Mouse (Mus musculus): ENCODE data around the gene Rtp1. TPM values are rescaled to one million over a fixed set of nuclear protein-coding genes. Genes with fewer than 3 reads are reported as not detected.

Gene Rtp1
- polyA plus RNA-seq (2016; fragmentation: Nextera tagmentation; extraction: Ambion mirVana) = 0.06 TPM in 1 of 2 replicates, not detected in the other

GRCm38 (mm10) chr16:23428647-23429319, at the start of gene Rtp1:
Gene Rtp1 (plus strand): TSS chr16:23429133.
- no peak within 1 kb of the TSS for H3K4me3 ChIP-seq (replicated peaks)
- 86% methylated on average over 7 of the region's 7 CpGs for WGBS
- H3K4me1 ChIP-seq (replicated peaks) = no peaks in the 10 kb centered on the region
- H3K27ac ChIP-seq = no peak within 1 kb of the TSS
- no peaks in the 10 kb centered on the region for H3K36me3 ChIP-seq
- no peak within 1 kb of the TSS for H3K4me2 ChIP-seq
- H3K9me3 ChIP-seq = no peaks in the 10 kb centered on the region
- no peaks in the 10 kb centered on the region for H3K27me3 ChIP-seq
- H3K9ac ChIP-seq (replicated peaks) = no peak within 1 kb of the TSS
- no peak for ATAC-seq (ENCODE audit: insufficient number of reproducible peaks, insufficient read depth, low FRiP score, low TSS enrichment, low read depth)

DNA sequence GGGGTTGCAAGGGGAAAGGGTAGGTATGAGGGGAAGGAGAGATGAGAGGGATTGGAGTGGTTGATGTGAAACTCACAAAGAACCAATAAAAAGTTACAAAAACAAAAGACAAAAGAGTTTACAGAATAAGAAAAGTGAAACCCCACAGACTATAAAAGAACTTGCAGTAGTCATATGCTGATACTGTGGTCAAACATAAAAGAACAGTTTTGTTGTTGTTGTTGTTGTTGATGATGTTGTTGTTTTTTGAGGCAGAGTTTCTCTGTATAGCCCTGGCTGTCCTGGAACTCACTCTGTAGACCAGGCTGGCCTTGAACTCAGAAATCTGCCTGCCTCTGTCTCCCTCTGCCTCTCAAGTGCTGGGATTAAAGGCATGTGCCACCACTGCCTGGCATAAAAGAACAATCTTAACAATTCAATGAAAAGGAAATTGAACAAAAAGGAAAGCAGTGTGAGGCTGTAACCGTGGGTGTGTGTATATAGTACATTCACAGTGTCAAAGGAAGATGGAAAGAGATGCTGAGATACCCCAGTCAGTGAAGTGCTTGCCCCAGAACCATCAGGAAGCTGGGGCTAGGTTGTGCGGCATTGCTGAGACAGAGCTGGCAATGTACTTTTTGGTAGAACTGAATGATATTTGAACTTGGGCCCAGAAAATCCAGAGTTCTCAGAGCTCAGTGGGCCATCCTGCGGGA, 49.2 kb upstream of the Rtp1 start:
- no peak for ATAC-seq (ENCODE audit: insufficient number of reproducible peaks, insufficient read depth, low FRiP score, low TSS enrichment, low read depth)
- Histone ChIP-seq H3K27me3 (no peaks in the 10 kb centered on the region), H3K36me3 (no peaks in the 10 kb centered on the region), H3K9me3 (0 out of 2 replicates have a peak, but pooled peaks cover 5% of the 10 kb centered on the region), H3K4me1 (replicated peaks) (no peaks in the 10 kb centered on the region), H3K9ac (replicated peaks) (no peak overlapping the region), H3K27ac (no peak overlapping the region), H3K4me2 (no peak overlapping the region), H3K4me3 (replicated peaks) (no peak overlapping the region)
- WGBS = 82% methylated on average over 3 of the region's 3 CpGs

- no peaks in the 10 kb centered on the region for H3K27me3 ChIP-seq
- ATAC-seq (ENCODE audit: insufficient number of reproducible peaks, insufficient read depth, low FRiP score, low TSS enrichment, low read depth) = no peak
- no peak overlapping the region for H3K4me2 ChIP-seq
- peaks cover 9% of the 10 kb centered on the region; the same call in 1 of the 2 replicates for H3K9me3 ChIP-seq
- no peak overlapping the region for H3K9ac ChIP-seq (replicated peaks)
- no peaks in the 10 kb centered on the region for H3K4me1 ChIP-seq (replicated peaks)
- H3K27ac ChIP-seq = no peak overlapping the region
- no peaks in the 10 kb centered on the region for H3K36me3 ChIP-seq
- no peak overlapping the region for H3K4me3 ChIP-seq (replicated peaks)
Measured at GRCm38 (mm10) chr16:23384304-23384703, 44.6 kb upstream of the Rtp1 start.

DNA sequence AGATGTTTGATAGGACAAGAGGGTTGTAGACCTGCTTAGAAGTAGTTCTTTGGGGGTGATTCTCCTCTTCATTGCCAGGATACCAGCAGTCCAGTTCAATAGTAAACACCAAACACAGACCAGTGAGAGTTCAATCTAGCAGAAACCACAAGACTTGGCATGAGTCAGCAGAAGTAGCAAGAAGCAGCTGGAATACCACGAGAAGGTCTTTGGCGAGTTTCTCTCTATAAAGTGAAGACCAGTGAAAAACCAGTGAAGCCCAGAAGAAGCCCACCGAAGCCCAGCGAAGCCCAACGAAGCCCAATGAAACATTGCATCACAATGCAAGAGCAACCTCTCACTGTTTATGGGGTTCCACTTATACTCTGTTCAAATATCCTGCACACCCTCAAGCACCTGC, 31.0 kb upstream of the Rtp1 start:
- 92% methylated on average over 5 of the region's 5 CpGs for WGBS

GRCm38 (mm10) chr16:23401463-23401862, 27.5 kb upstream of the Rtp1 start:
- H3K9me3 ChIP-seq = no peaks in the 10 kb centered on the region
- H3K27ac ChIP-seq = 0 out of 2 replicates have a peak overlapping the region, but pooled peaks have one; percentile 4

More for the DNA sequence above, 31.0 kb upstream of the Rtp1 start:
- Histone ChIP-seq H3K27ac (no peak overlapping the region), H3K9ac (replicated peaks) (no peak overlapping the region), H3K36me3 (no peaks in the 10 kb centered on the region), H3K27me3 (no peaks in the 10 kb centered on the region), H3K4me2 (no peak overlapping the region), H3K4me1 (replicated peaks) (peaks cover 12% of the 10 kb centered on the region; the same call in 1 of the 2 replicates), H3K4me3 (replicated peaks) (no peak overlapping the region), H3K9me3 (no peaks in the 10 kb centered on the region)
- ATAC-seq (ENCODE audit: insufficient number of reproducible peaks, insufficient read depth, low FRiP score, low TSS enrichment, low read depth) = no peak

GRCm38 (mm10) chr16:23401959-23402358, 27.0 kb upstream of the Rtp1 start:
- 20% methylated on average over 3 of the region's 3 CpGs for WGBS
- ATAC-seq (ENCODE audit: insufficient number of reproducible peaks, insufficient read depth, low FRiP score, low TSS enrichment, low read depth) = peak; percentile 45; the same call in 1 of the 2 replicates
- no peak overlapping the region for H3K9ac ChIP-seq (replicated peaks)
- no peaks in the 10 kb centered on the region for H3K9me3 ChIP-seq
- H3K27me3 ChIP-seq = no peaks in the 10 kb centered on the region
- peaks cover 13% of the 10 kb centered on the region; the same call in 1 of the 2 replicates for H3K4me1 ChIP-seq (replicated peaks)
- H3K27ac ChIP-seq = 0 out of 2 replicates have a peak overlapping the region, but pooled peaks have one; percentile 4
- no peak overlapping the region for H3K4me2 ChIP-seq
- no peaks in the 10 kb centered on the region for H3K36me3 ChIP-seq
- H3K4me3 ChIP-seq (replicated peaks) = no peak overlapping the region

More at GRCm38 (mm10) chr16:23401463-23401862, 27.5 kb upstream of the Rtp1 start:
- ATAC-seq (ENCODE audit: insufficient number of reproducible peaks, insufficient read depth, low FRiP score, low TSS enrichment, low read depth) = no peak
- Histone ChIP-seq H3K4me2 (no peak overlapping the region), H3K4me3 (replicated peaks) (no peak overlapping the region), H3K36me3 (no peaks in the 10 kb centered on the region), H3K4me1 (replicated peaks) (peaks cover 13% of the 10 kb centered on the region; the same call in 1 of the 2 replicates), H3K27me3 (no peaks in the 10 kb centered on the region), H3K9ac (replicated peaks) (no peak overlapping the region)
- WGBS = 48% methylated on average over 4 of the region's 4 CpGs

- Histone ChIP-seq H3K27ac (no peak overlapping the region), H3K4me1 (replicated peaks) (peaks cover 13% of the 10 kb centered on the region; the same call in 1 of the 2 replicates), H3K9ac (replicated peaks) (no peak overlapping the region), H3K4me3 (replicated peaks) (no peak overlapping the region), H3K9me3 (no peaks in the 10 kb centered on the region), H3K4me2 (no peak overlapping the region), H3K27me3 (no peaks in the 10 kb centered on the region), H3K36me3 (no peaks in the 10 kb centered on the region)
- peak; percentile 68; the same call in 1 of the 2 replicates for ATAC-seq (ENCODE audit: insufficient number of reproducible peaks, insufficient read depth, low FRiP score, low TSS enrichment, low read depth)
- WGBS = 50% methylated on average over 8 of the region's 8 CpGs
Measured at GRCm38 (mm10) chr16:23403008-23403755, 25.8 kb upstream of the Rtp1 start.

DNA sequence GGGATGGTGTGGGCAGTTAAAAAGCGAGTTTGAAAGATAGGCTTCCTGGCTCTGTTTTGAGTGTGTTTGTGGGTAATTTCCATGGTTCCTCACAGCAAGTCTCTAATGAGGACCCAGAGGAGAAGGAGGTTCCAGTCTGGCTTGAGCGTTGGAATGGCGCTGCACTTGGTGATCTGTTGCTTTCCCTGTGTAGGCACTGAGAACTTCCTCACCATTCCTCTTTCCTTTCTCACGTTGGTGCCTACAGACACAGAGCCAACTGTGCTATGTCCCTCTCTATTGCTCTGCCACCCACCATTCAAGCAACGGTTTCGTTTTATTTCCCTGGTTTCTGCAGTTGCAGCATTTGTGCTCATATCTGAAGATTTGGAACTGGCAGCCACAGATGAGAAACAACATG, 16.0 kb upstream of the Rtp1 start:
- H3K9ac ChIP-seq (replicated peaks) = no peak overlapping the region
- H3K4me3 ChIP-seq (replicated peaks) = no peak overlapping the region
- ATAC-seq (ENCODE audit: insufficient number of reproducible peaks, insufficient read depth, low FRiP score, low TSS enrichment, low read depth) = no peak

GRCm38 (mm10) chr16:23416261-23416656, 12.7 kb upstream of the Rtp1 start:
- Histone ChIP-seq H3K27ac (no peak overlapping the region), H3K4me3 (replicated peaks) (peak overlapping the region; percentile 13; the same call in 1 of the 2 replicates), H3K4me2 (peak overlapping the region; percentile 44), H3K9me3 (no peaks in the 10 kb centered on the region), H3K9ac (replicated peaks) (no peak overlapping the region), H3K4me1 (replicated peaks) (peaks cover 15% of the 10 kb centered on the region), H3K36me3 (no peaks in the 10 kb centered on the region), H3K27me3 (no peaks in the 10 kb centered on the region)
- WGBS = 36% methylated on average over 10 of the region's 10 CpGs
- ATAC-seq (ENCODE audit: insufficient number of reproducible peaks, insufficient read depth, low FRiP score, low TSS enrichment, low read depth) = no peak

More for the DNA sequence above, 16.0 kb upstream of the Rtp1 start:
- Histone ChIP-seq H3K4me1 (replicated peaks) (peaks cover 15% of the 10 kb centered on the region), H3K36me3 (no peaks in the 10 kb centered on the region), H3K27ac (no peak overlapping the region), H3K4me2 (no peak overlapping the region), H3K27me3 (no peaks in the 10 kb centered on the region), H3K9me3 (no peaks in the 10 kb centered on the region)
- WGBS = 78% methylated on average over 6 of the region's 6 CpGs

DNA sequence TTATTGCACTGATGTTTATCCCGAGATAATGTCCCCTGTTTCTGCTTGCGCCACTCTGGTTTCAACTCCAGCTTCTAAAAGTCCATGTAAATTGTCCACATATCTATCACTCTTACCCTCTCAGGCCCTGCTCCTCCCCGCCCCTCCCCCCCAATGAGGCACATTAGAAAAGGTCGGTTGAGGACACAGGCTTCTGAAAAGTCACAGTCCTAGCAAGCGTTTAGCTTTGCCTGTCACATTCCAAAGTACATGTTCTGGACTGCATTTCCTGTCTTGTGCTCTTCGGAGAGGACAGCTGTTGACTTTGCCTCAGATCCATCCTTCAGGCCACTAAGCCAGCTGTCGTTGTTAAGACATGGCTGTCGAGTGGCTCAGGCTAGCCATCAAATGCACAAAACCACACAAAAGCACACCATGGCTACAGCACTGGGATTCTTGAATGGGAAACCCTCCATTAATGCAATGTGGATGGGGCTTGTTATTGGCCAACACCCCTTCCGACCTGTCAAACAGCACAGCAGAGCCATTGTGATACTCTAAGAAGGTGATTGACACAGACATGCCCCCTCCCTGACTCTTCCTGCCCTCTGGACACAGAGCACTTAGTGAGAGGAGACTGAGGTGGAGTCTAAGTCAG, 12.2 kb upstream of the Rtp1 start:
- Histone ChIP-seq H3K4me3 (replicated peaks) (peak overlapping the region; percentile 13; the same call in 1 of the 2 replicates), H3K27ac (no peak overlapping the region), H3K9ac (replicated peaks) (no peak overlapping the region), H3K4me1 (replicated peaks) (peaks cover 15% of the 10 kb centered on the region), H3K27me3 (no peaks in the 10 kb centered on the region), H3K36me3 (no peaks in the 10 kb centered on the region), H3K4me2 (peak overlapping the region; percentile 44), H3K9me3 (no peaks in the 10 kb centered on the region)
- no peak for ATAC-seq (ENCODE audit: insufficient number of reproducible peaks, insufficient read depth, low FRiP score, low TSS enrichment, low read depth)
- 53% methylated on average over 9 of the region's 9 CpGs for WGBS
